Mouse (Mus musculus): ENCODE data around the gene Pth1r.

DNA sequence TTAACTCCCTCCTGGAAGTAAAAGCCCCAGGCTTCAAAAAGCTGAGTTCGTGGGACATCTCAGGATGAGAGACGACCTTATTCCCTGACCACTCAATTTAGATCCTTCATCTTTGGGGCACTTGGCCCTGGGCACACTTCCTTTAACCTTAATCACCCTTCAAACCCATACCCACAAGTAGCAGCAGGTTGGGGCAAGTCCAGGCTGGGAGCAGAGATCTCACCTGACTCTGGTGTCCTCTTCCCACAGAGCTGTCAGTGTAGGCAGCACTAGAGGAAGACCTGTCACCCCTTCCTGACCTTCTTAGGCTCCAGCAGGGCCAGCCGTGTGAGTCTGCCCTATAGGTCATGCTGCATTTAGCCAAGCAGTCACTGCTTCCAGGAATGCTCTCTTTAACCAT is 60.5 kb downstream of the Pth1r start:
- TF ChIP-seq FLI1 (IDR thresholded peaks at IDR 0.05; ENCODE audit: low read length) = no peak
- TF ChIP-seq GATA1 (IDR thresholded peaks at IDR 0.05; ENCODE audit: borderline replicate concordance, low read length) = no peak

Data from megakaryocyte, embryonic 14.5 days (primary cell).